Mouse (Mus musculus): ENCODE results near the gene AI597479.

DNA sequence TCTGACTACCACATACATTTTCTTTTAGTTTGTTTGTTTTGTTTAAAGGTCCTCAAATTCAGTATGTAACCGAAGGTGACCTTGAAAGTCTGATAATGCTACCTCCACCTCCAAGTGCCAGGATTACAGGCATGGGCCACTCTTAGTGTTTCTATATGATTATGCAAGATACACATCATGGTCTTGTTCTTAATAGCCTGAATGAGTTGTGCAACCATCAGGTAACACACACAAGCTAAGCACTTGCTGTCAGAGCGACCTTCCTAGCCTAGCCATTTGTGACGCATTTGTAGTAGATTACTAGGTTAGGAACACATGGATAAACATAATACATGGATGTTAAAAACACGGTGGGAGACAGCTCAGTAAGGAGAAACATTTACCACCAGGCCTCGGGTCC is 15.6 kb upstream of the AI597479 start:
- TF ChIP-seq CTCF (IDR thresholded peaks at IDR 0.05; ENCODE audit: extremely low read depth, insufficient read depth, low read length) (no peak), POLR2A (IDR thresholded peaks at IDR 0.05; ENCODE audit: extremely low read depth, insufficient read depth, low read length) (no peak)
